Comparison of ENCODE assay signal across 9 mouse cellular contexts in genomic region chr7:132242617-132243141, GRCm38 (mm10).
DNase-seq lines count a peak whose midpoint lies in the region; ATAC-seq lines count a peak whose summit lies in the region.
"Had no signal": no experiment of that assay in that cellular context is flagged by ENCODE, and none has a peak within 500 bp of the region (broad histone marks: within the 10 kb centered on the region; RNA-seq: fewer than 3 reads in every experiment).

No protein-coding gene starts in this region.

- WGBS in kidney, embryonic 14.5 days = 45% methylated on average over 4 of the region's 4 CpGs

- H3K4me2 ChIP-seq in kidney, embryonic 14.5 days (replicated peaks; ENCODE audit: low read depth, low read length) = no peak overlapping the region

- H3K36me3 ChIP-seq in kidney, embryonic 14.5 days (ENCODE audit: control insufficient read depth, insufficient read depth, low read length) = peaks cover 5% of the 10 kb centered on the region; the same call in 1 of the 2 replicates

- H3K27me3 ChIP-seq in kidney, embryonic 14.5 days (ENCODE audit: control insufficient read depth, insufficient read depth, low read length) = no peaks in the 10 kb centered on the region

- peak; percentile 10 for DNase-seq in kidney, adult 11 months
- DNase-seq in T-cell, adult 2 months (ENCODE audit: low spot score) = peak; percentile 21
- DNase-seq in induced T-regulatory cell, adult 2 months (ENCODE audit: low read depth) = peak; percentile 25
- DNase-seq in lung, postnatal 36 days = peak; percentile 75
- no peak for DNase-seq in right cerebral cortex, adult 2 months (ENCODE audit: low spot score in 2 of 2)
- DNase-seq in thymus, postnatal 36 days = no peak

- no peak overlapping the region for H3K9ac ChIP-seq in kidney, embryonic 14.5 days (ENCODE audit: low read depth, low read length)

- ATAC-seq in kidney, embryonic 14.5 days (ENCODE audit: low FRiP score, low TSS enrichment) = no peak; the same call in 1 of the 2 replicates
- ATAC-seq in activated CD4-positive, CD25-positive, alpha-beta regulatory T cell, adult 4 months = no peak

- H3K4me3 ChIP-seq in kidney, embryonic 14.5 days (ENCODE audit: low read length) = no peak overlapping the region

- peaks cover 14% of the 10 kb centered on the region for H3K4me1 ChIP-seq in kidney, embryonic 14.5 days (ENCODE audit: control insufficient read depth, insufficient read depth, low read length)

- no peak overlapping the region for H3K27ac ChIP-seq in kidney, embryonic 14.5 days (ENCODE audit: low read depth, low read length)

- no peaks in the 10 kb centered on the region for H3K9me3 ChIP-seq in kidney, embryonic 14.5 days (ENCODE audit: control insufficient read depth, low read length)
- H3K9me3 ChIP-seq: megakaryocyte, embryonic 14.5 days had no signal

Comparison
In these comparisons a context has a peak if more than half of its experiments do, and no peak if none do; other contexts are left out.
1. DNase-seq: peak in kidney, adult 11 months (single experiment), T-cell, adult 2 months (single experiment), induced T-regulatory cell, adult 2 months (single experiment) and lung, postnatal 36 days (single experiment); none in right cerebral cortex, adult 2 months (0 of 2) and thymus, postnatal 36 days (0 of 2).